Comparison of ENCODE assay signal across 8 mouse cellular contexts in the genomic region with DNA sequence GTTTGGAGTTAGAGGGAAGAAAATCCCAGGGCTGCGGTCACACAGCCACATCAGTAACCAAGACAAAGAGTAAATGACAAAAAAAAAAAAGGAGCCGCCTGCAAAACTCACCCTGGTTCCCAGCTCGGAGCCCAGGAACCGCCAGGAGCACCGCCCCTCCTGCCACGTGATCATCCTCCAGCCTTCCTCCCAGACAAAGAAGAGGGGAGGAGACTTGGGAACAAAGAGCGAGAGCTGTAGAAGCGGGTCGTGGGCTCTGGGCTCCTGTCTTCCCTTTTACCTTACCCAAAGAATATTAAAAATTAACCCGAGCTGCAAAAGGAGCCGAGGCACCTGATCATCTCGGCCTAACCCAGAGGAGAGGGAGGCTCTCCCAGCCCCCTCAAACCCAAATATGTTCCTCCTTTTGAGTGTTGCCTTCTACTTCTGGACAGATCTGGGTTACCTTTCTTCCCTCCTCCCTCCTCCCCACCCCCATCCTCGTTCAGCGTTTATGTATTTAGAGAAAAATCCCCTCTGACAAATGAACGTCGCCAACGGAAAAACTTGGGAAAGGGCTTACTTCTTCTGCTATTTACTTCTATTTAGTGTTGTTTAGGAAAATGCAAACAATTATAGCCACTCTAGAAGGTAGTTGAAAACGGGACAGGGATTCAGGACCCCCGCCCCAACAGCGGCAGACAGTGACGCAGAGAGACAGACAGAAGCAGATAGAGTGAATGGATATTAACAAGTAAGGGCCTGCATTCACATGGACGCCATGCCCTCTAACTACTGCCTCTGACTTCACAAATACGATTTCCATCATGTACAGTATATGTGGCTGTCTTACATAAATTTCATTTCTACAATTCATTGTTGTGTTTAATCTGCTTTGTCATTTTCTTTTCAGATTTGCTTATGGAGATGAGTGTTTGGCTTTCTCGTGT. TPM values are rescaled to one million over a fixed set of nuclear protein-coding genes. Genes with fewer than 3 reads are reported as not detected.
A peak's percentile ranks its signal among the peaks of the same experiment; 100 is the strongest.
DNase-seq lines count a peak whose midpoint lies in the region; ATAC-seq lines count a peak whose summit lies in the region.

No protein-coding gene starts in this region.

- WGBS in forebrain, embryonic 14.5 days, result 2% methylated on average over 24 of the region's 24 CpGs
- WGBS in neural tube, embryonic 14.5 days, result 4% methylated on average over 24 of the region's 24 CpGs

- H3K27ac ChIP-seq in forebrain, embryonic 14.5 days (ENCODE audit: low read depth, low read length), result peak overlapping the region; percentile 99
- peak overlapping the region; percentile 98 for H3K27ac ChIP-seq in neural tube, embryonic 14.5 days (ENCODE audit: low read depth, low read length)

- peak; percentile 84 for DNase-seq in MN1 (ENCODE audit: low spot score)
- peak; percentile 98 for DNase-seq in forebrain, embryonic 14.5 days (ENCODE audit: low spot score)
- DNase-seq in heart, postnatal 36 days, result peak; percentile 48 to 58
- peak; percentile 20 to 48 for DNase-seq in layer of hippocampus, adult 18-20 months (ENCODE audit: low spot score in 2 of 2)
- DNase-seq in lung, adult 18-20 months, result peak; percentile 75 to 77
- DNase-seq in urinary bladder, postnatal 36 days (ENCODE audit: low spot score in 2 of 2), result peak; percentile 44 to 66

- peak overlapping the region; percentile 71 for H3K4me2 ChIP-seq in forebrain, embryonic 14.5 days (ENCODE audit: low read length)
- peak overlapping the region; percentile 59 for H3K4me2 ChIP-seq in neural tube, embryonic 14.5 days (ENCODE audit: low read depth, low read length)

- H3K27me3 ChIP-seq in forebrain, embryonic 14.5 days (replicated peaks; ENCODE audit: control insufficient read depth, insufficient read depth, low read length), result no peaks in the 10 kb centered on the region
- H3K27me3 ChIP-seq in neural tube, embryonic 14.5 days (ENCODE audit: control insufficient read depth, insufficient read depth, low read length), result no peaks in the 10 kb centered on the region

- H3K36me3 ChIP-seq in forebrain, embryonic 14.5 days (ENCODE audit: control insufficient read depth, insufficient read depth, low read length), result no peaks in the 10 kb centered on the region
- H3K36me3 ChIP-seq in neural tube, embryonic 14.5 days (ENCODE audit: control insufficient read depth, insufficient read depth, low read length), result no peaks in the 10 kb centered on the region

- peak overlapping the region; percentile 87 for H3K9ac ChIP-seq in forebrain, embryonic 14.5 days (ENCODE audit: low read length)
- H3K9ac ChIP-seq in neural tube, embryonic 14.5 days (replicated peaks; ENCODE audit: low read depth, low read length), result peak overlapping the region; percentile 72

- H3K4me3 ChIP-seq in forebrain, embryonic 14.5 days (ENCODE audit: low read depth, low read length), result peak overlapping the region; percentile 34
- H3K4me3 ChIP-seq in neural tube, embryonic 14.5 days (ENCODE audit: low read depth, low read length), result peak overlapping the region; percentile 24

- intact Hi-C loops in heart, postnatal 36 days (cut with DNase I), result no loop called here

- ATAC-seq in cerebellum, adult (ENCODE audit: insufficient number of reproducible peaks, low FRiP score, low TSS enrichment), result peak; percentile 85
- ATAC-seq in forebrain, embryonic 14.5 days, result peak; percentile 97
- peak; percentile 94 for ATAC-seq in neural tube, embryonic 14.5 days (ENCODE audit: low read depth)

- H3K9me3 ChIP-seq in forebrain, embryonic 14.5 days (replicated peaks; ENCODE audit: control insufficient read depth, low read length), result no peaks in the 10 kb centered on the region
- no peaks in the 10 kb centered on the region for H3K9me3 ChIP-seq in neural tube, embryonic 14.5 days (ENCODE audit: control insufficient read depth, low read length)

- H3K4me1 ChIP-seq in forebrain, embryonic 14.5 days (ENCODE audit: control insufficient read depth, insufficient read depth, low read length), result peaks cover 4% of the 10 kb centered on the region; the same call in 1 of the 2 replicates
- H3K4me1 ChIP-seq in neural tube, embryonic 14.5 days (ENCODE audit: control insufficient read depth, insufficient read depth, low read length), result peaks cover 8% of the 10 kb centered on the region; the same call in 1 of the 2 replicates

RNA-seq across cellular contexts. Expression of gene Epcam, which starts 22.2 kb away (rescaled TPM):
- polyA plus RNA-seq in forebrain, embryonic 14.5 days (2014; fragmentation: Nextera tagmentation; extraction: Ambion mirVana), result 2.5 and 3.1 TPM in 2 replicates
- total RNA-seq in heart, postnatal 36 days (2021), result not detected
- under 1 TPM in 1 of 2 experiments, not detected in 1; 0.17 TPM for total RNA-seq in layer of hippocampus, adult 18-20 months (2021)
- 3.7 and 5.1 TPM in 2 replicates for polyA plus RNA-seq in neural tube, embryonic 14.5 days (2014; fragmentation: Nextera tagmentation; extraction: Ambion mirVana)

RNA-seq across cellular contexts. Expression of gene Msh2, which starts 58.5 kb away (rescaled TPM):
- polyA plus RNA-seq in forebrain, embryonic 14.5 days (2014; fragmentation: Nextera tagmentation; extraction: Ambion mirVana), result 52.3 and 54.2 TPM in 2 replicates
- 10 to 100 TPM; 12.8 to 17.1 TPM for total RNA-seq in heart, postnatal 36 days (2021)
- total RNA-seq in layer of hippocampus, adult 18-20 months (2021), result 10 to 100 TPM; 38.4 to 39.6 TPM
- polyA plus RNA-seq in neural tube, embryonic 14.5 days (2014; fragmentation: Nextera tagmentation; extraction: Ambion mirVana), result 37.8 and 50.1 TPM in 2 replicates

Comparison
In these comparisons a context has a peak if more than half of its experiments do, and no peak if none do; other contexts are left out.
1. Peak in every context shown above with its lines: DNase-seq, ATAC-seq, H3K4me3 ChIP-seq and H3K27ac ChIP-seq.
2. DNase-seq: peak in every context shown above with its lines; median percentile 98 in forebrain, embryonic 14.5 days; 84 in MN1; 76 in lung, adult 18-20 months; 55 in urinary bladder, postnatal 36 days; 53 in heart, postnatal 36 days; 34 in layer of hippocampus, adult 18-20 months.